Mouse (Mus musculus) CH12.LX (cell line): ENCODE measurements around the gene Azi2. TPM values are rescaled to one million over a fixed set of nuclear protein-coding genes. Genes with fewer than 3 reads are reported as not detected.
A peak's percentile ranks its signal among the peaks of the same experiment; 100 is the strongest.

Experiments
- DNase-seq: peaks from one replicate; pipeline ENCODE4 v3.0.0-alpha.2; 2013; ENCODE audit errors: extremely low read depth
- H3K27ac ChIP-seq: 2 replicates; pipeline ENCODE4 v1.5.1; 2012; ENCODE audit warnings: low read depth, mild to moderate bottlenecking, control low read depth, moderate library complexity; ENCODE audit not compliant: insufficient read depth
- H3K27me3 ChIP-seq: replicated peaks from 2 replicates; pipeline ENCODE3; 2012; ENCODE audit warnings: inconsistent platforms
- H3K36me3 ChIP-seq, 2 experiments: replicated peaks in 1 of 2; 2 replicates each; pipeline versions ENCODE3 to v1.6.1; 2012; ENCODE audit warnings: inconsistent platforms in 1 of 2, low read length in 1 of 2, mild to moderate bottlenecking in 1 of 2, mixed read lengths in 1 of 2, moderate library complexity in 1 of 2; ENCODE audit not compliant: control insufficient read depth in 1 of 2, insufficient read depth in 1 of 2
- H3K4me1 ChIP-seq, 2 experiments: 2 replicates each; pipeline ENCODE4 v1.6.1; 2012; ENCODE audit warnings: inconsistent platforms in 1 of 2, moderate library complexity in 1 of 2; ENCODE audit not compliant: insufficient read depth in 2 of 2, control insufficient read depth in 1 of 2
- H3K4me2 ChIP-seq: 2 replicates; pipeline ENCODE4 v1.6.1; 2012; ENCODE audit warnings: low read depth, mild to moderate bottlenecking, control low read depth; ENCODE audit not compliant: poor library complexity, insufficient read depth, severe bottlenecking
- H3K4me3 ChIP-seq, 3 experiments: fragments of 150-350 bp in 1 of 3; sonication (generic) in 1 of 3; replicated peaks in 1 of 3; 2 replicates each; pipeline versions ENCODE3 to v1.5.1; 2011 to 2012; ENCODE audit warnings: low read depth in 2 of 3, low read length in 2 of 3, mild to moderate bottlenecking in 2 of 3, moderate library complexity in 2 of 3, control low read depth in 1 of 3, improper control_type of control experiment in 1 of 3, inconsistent platforms in 1 of 3, mixed read lengths in 1 of 3; ENCODE audit not compliant: poor library complexity in 1 of 3
- H3K79me2 ChIP-seq: replicated peaks from 2 replicates; pipeline ENCODE4 v1.6.1; 2012; ENCODE audit warnings: mild to moderate bottlenecking, moderate library complexity; ENCODE audit not compliant: control insufficient read depth, poor library complexity, insufficient read depth, severe bottlenecking; ENCODE audit errors: extremely low read depth
- H3K9ac ChIP-seq: 2 replicates; pipeline ENCODE4 v1.6.1; 2012; ENCODE audit warnings: low read depth, mild to moderate bottlenecking, control low read depth, moderate library complexity; ENCODE audit not compliant: insufficient read depth
- H3K9me3 ChIP-seq: replicated peaks from 2 replicates; pipeline ENCODE3; 2012; ENCODE audit warnings: low read length, inconsistent platforms, mixed read lengths
- BHLHE40 ChIP-seq: IDR thresholded peaks from 2 replicates; pipeline ENCODE4 v1.6.1; 2011; ENCODE audit warnings: mild to moderate bottlenecking, low read depth, low read length, improper control_type of control experiment
- CHD1 ChIP-seq: IDR thresholded peaks from 2 replicates; pipeline ENCODE4 v1.6.1; 2012; ENCODE audit warnings: low read depth, low read length, improper control_type of control experiment, inconsistent platforms
- CHD2 ChIP-seq: IDR thresholded peaks from 2 replicates; pipeline ENCODE4 v1.6.1; 2011; ENCODE audit warnings: low read length, improper control_type of control experiment
- CTCF ChIP-seq, 2 experiments: IDR thresholded peaks in 1 of 2; conservative IDR thresholded peaks in 1 of 2; 2 replicates each; pipeline ENCODE4 v1.5.1; 2011 to 2012; ENCODE audit warnings: low read depth in 2 of 2, low read length in 2 of 2, improper control_type of control experiment in 1 of 2, inconsistent platforms in 1 of 2, mild to moderate bottlenecking in 1 of 2, moderate library complexity in 1 of 2
- E2F4 ChIP-seq: IDR thresholded peaks from 2 replicates; pipeline ENCODE4 v1.6.1; 2011; ENCODE audit warnings: low read depth, low read length, improper control_type of control experiment; ENCODE audit not compliant: insufficient replicate concordance
- ELF1 ChIP-seq: IDR thresholded peaks from 2 replicates; pipeline ENCODE4 v1.6.1; 2014; ENCODE audit warnings: low read depth, mild to moderate bottlenecking, inconsistent platforms, low read length, improper control_type of control experiment
- ETS1 ChIP-seq: conservative IDR thresholded peaks from 2 replicates; pipeline ENCODE4 v1.6.1; 2012; ENCODE audit warnings: low read depth, mild to moderate bottlenecking, inconsistent platforms, low read length, improper control_type of control experiment, moderate library complexity
- GABPA ChIP-seq: IDR thresholded peaks from 2 replicates; pipeline ENCODE4 v1.6.1; 2012; ENCODE audit warnings: low read depth, low read length, improper control_type of control experiment, inconsistent platforms; ENCODE audit not compliant: insufficient replicate concordance
- HCFC1 ChIP-seq: IDR thresholded peaks from 2 replicates; pipeline ENCODE4 v1.6.1; 2012; ENCODE audit warnings: low read depth, mild to moderate bottlenecking, inconsistent platforms, low read length, improper control_type of control experiment
- IRF4 ChIP-seq: IDR thresholded peaks from 2 replicates; pipeline ENCODE4 v1.6.1; 2014; ENCODE audit warnings: low read depth, mild to moderate bottlenecking, inconsistent platforms, low read length, improper control_type of control experiment
- JUN ChIP-seq: IDR thresholded peaks from 2 replicates; pipeline ENCODE4 v1.6.1; 2011; ENCODE audit warnings: low read depth, mild to moderate bottlenecking, low read length, improper control_type of control experiment, moderate library complexity; ENCODE audit not compliant: insufficient read depth
- JUND ChIP-seq: conservative IDR thresholded peaks from 2 replicates; pipeline ENCODE4 v1.6.1; 2011; ENCODE audit warnings: low read depth, low read length, improper control_type of control experiment
- MAFK ChIP-seq: IDR thresholded peaks from 2 replicates; pipeline ENCODE4 v1.6.1; 2011; ENCODE audit warnings: low read length, improper control_type of control experiment; ENCODE audit not compliant: insufficient replicate concordance
- MAX ChIP-seq: IDR thresholded peaks from 2 replicates; pipeline ENCODE4 v1.6.1; 2011; ENCODE audit warnings: low read length, improper control_type of control experiment
- MAZ ChIP-seq: IDR thresholded peaks from 2 replicates; pipeline ENCODE4 v1.6.1; 2012; ENCODE audit warnings: low read depth, mild to moderate bottlenecking, inconsistent platforms, low read length, improper control_type of control experiment, moderate library complexity
- MEF2A ChIP-seq: IDR thresholded peaks from 2 replicates; pipeline ENCODE4 v1.6.1; 2014; ENCODE audit warnings: low read depth, mild to moderate bottlenecking, inconsistent platforms, low read length, improper control_type of control experiment, borderline replicate concordance
- MYC ChIP-seq: IDR thresholded peaks from 2 replicates; pipeline ENCODE4 v1.6.1; 2011; ENCODE audit warnings: low read depth, mild to moderate bottlenecking, improper control_type of control experiment, low read length
- NELFE ChIP-seq: IDR thresholded peaks from 2 replicates; pipeline ENCODE4 v1.6.1; 2011; ENCODE audit warnings: low read depth, low read length, improper control_type of control experiment
- NRF1 ChIP-seq: IDR thresholded peaks from 2 replicates; pipeline ENCODE4 v1.6.1; 2014; ENCODE audit warnings: low read depth, mild to moderate bottlenecking, inconsistent platforms, low read length, improper control_type of control experiment, moderate library complexity
- PAX5 ChIP-seq: IDR thresholded peaks from 2 replicates; pipeline ENCODE4 v1.6.1; 2012; ENCODE audit warnings: low read length, inconsistent platforms, mixed read lengths
- POLR2A ChIP-seq: IDR thresholded peaks from 2 replicates; pipeline ENCODE4 v1.6.1; 2011; ENCODE audit warnings: low read depth, mild to moderate bottlenecking, improper control_type of control experiment, low read length
- POLR2AphosphoS2 ChIP-seq: IDR thresholded peaks from 2 replicates; pipeline ENCODE4 v1.6.1; 2011; ENCODE audit warnings: low read depth, low read length, improper control_type of control experiment
- RAD21 ChIP-seq: IDR thresholded peaks from 2 replicates; pipeline ENCODE4 v1.6.1; 2011; ENCODE audit warnings: low read depth, mild to moderate bottlenecking, low read length, improper control_type of control experiment, moderate library complexity
- RCOR1 ChIP-seq: conservative IDR thresholded peaks from 2 replicates; pipeline ENCODE4 v1.6.1; 2012; ENCODE audit warnings: low read depth, mild to moderate bottlenecking, inconsistent platforms, low read length, improper control_type of control experiment
- SMC3 ChIP-seq: IDR thresholded peaks from 2 replicates; pipeline ENCODE4 v1.6.1; 2011; ENCODE audit warnings: low read depth, low read length, improper control_type of control experiment
- USF1 ChIP-seq: IDR thresholded peaks from 2 replicates; pipeline ENCODE4 v1.6.1; 2014; ENCODE audit warnings: low read depth, mild to moderate bottlenecking, inconsistent platforms, low read length, improper control_type of control experiment
- ZC3H11A ChIP-seq: IDR thresholded peaks from 2 replicates; pipeline ENCODE4 v1.6.1; 2012; ENCODE audit warnings: low read depth, mild to moderate bottlenecking, inconsistent platforms, low read length, improper control_type of control experiment
- ZKSCAN1 ChIP-seq: IDR thresholded peaks from 2 replicates; pipeline ENCODE4 v1.6.1; 2012; ENCODE audit warnings: low read depth, inconsistent platforms, low read length, improper control_type of control experiment, borderline replicate concordance
- ZMIZ1 ChIP-seq: IDR thresholded peaks from 2 replicates; pipeline ENCODE4 v1.6.1; 2012; ENCODE audit warnings: low read depth, mild to moderate bottlenecking, inconsistent platforms, low read length, improper control_type of control experiment
- ZNF384 ChIP-seq: IDR thresholded peaks from 2 replicates; pipeline ENCODE4 v1.6.1; 2012; ENCODE audit warnings: low read depth, low read length, improper control_type of control experiment, inconsistent platforms
- dilution Hi-C: fragments of 300-500 bp; cut with MboI; formaldehyde crosslinking; loops from 2 replicates; pipeline ENCODE4 v1.14.3; 2020; ENCODE audit warnings: low sequenced_read_pairs; ENCODE audit not compliant: extremely low pct_unique_long_range_greater_than_20kb, extremely low pct_ligation_motif_present
- in situ Hi-C: fragments of 300-500 bp; cut with MboI; formaldehyde crosslinking; loops from 3 replicates; pipeline ENCODE4 v1.14.3; 2019; ENCODE audit warnings: low sequenced_read_pairs, low pct_ligation_motif_present, low pct_unique_long_range_greater_than_20kb, mixed read lengths
- polyA plus RNA-seq: library from polyadenylated mRNA; unstranded; fragments of >175 nt; gene quantifications from 2 replicates; pipeline ENCODE4 v1.2.1, GENCODE M21; 2012; ENCODE audit warnings: low read depth; ENCODE audit not compliant: insufficient read length
- total RNA-seq, 2 experiments: library from RNA; depleted of rRNA; stranded (reverse); fragments of 300-350 nt in 1 of 2; fragments of >200 nt in 1 of 2; gene quantifications; 2 replicates each; pipeline ENCODE4 v1.2.3; 2012 to 2014

Azi2 gene
- total and polyA plus RNA-seq, 3 experiments, result 25.4 to 52.6 (median 32.6) TPM

GRCm38 (mm10) chr9:118099395-118099794 lies 59.1 kb downstream of the Azi2 start (continued):
- TF ChIP-seq MAFK (no peak), MYC (no peak), RAD21 (peak; percentile 96)

GRCm38 (mm10) chr9:118100484-118100883 lies 60.2 kb downstream of the Azi2 start:
- dilution Hi-C loops, result no loop called here
- peaks cover 5% of the 10 kb centered on the region for H3K9me3 ChIP-seq

GRCm38 (mm10) chr9:118101802-118102201 lies 61.5 kb downstream of the Azi2 start:
- TF ChIP-seq ETS1 (no peak), USF1 (no peak), GABPA (no peak), IRF4 (peak; percentile 21; the same call in 1 of the 2 replicates), MEF2A (no peak), JUND (no peak), ZKSCAN1 (no peak), ELF1 (no peak), CHD1 (no peak), NELFE (no peak), ZC3H11A (no peak), NRF1 (no peak), MAX (no peak), PAX5 (no peak), POLR2A (no peak), CHD2 (peak; percentile 96), SMC3 (no peak), RAD21 (no peak), ZNF384 (no peak), MAFK (peak; percentile 91; the same call in 1 of the 2 replicates), HCFC1 (peak; percentile 28), E2F4 (no peak)
- peaks cover 3 to 4% of the 10 kb centered on the region in 2 experiments for H3K36me3 ChIP-seq
- H3K9me3 ChIP-seq, result peaks cover 5% of the 10 kb centered on the region
- H3K27ac ChIP-seq, result no peak overlapping the region
- peaks cover 3 to 11% of the 10 kb centered on the region in 2 experiments; a peak in 3 of 4 replicates for H3K4me1 ChIP-seq
- no peak overlapping the region for H3K4me2 ChIP-seq
- no peaks in the 10 kb centered on the region for H3K79me2 ChIP-seq
- no peak overlapping the region for H3K4me3 ChIP-seq
- no peaks in the 10 kb centered on the region for H3K27me3 ChIP-seq
- in situ Hi-C loops, result loop anchor here (10.0 kb wide), 1 partner anchor 53 kb away; the partner anchor contains the start of gene Cmc1
- dilution Hi-C loops, result no loop called here
- H3K9ac ChIP-seq, result no peak overlapping the region
- DNase-seq, result peak; percentile 71

More at GRCm38 (mm10) chr9:118100484-118100883, 60.2 kb downstream of the Azi2 start:
- DNase-seq, result no peak
- Histone ChIP-seq H3K27ac (no peak overlapping the region), H3K4me2 (no peak overlapping the region), H3K36me3 (peaks cover 0 to 2% of the 10 kb centered on the region in 2 experiments), H3K9ac (no peak overlapping the region), H3K4me1 (peaks cover 2 to 11% of the 10 kb centered on the region in 2 experiments; a peak in 2 of 4 replicates), H3K79me2 (no peaks in the 10 kb centered on the region), H3K4me3 (no peak overlapping the region), H3K27me3 (no peaks in the 10 kb centered on the region)
- in situ Hi-C loops, result loop anchor here (10.0 kb wide), 1 partner anchor 54 kb away; the partner anchor contains the start of gene Cmc1
- no peak for TF ChIP-seq JUN
- TF ChIP-seq CHD2, result no peak
- no peak for TF ChIP-seq RCOR1
- TF ChIP-seq ZMIZ1, result no peak
- no peak for TF ChIP-seq ZKSCAN1
- TF ChIP-seq BHLHE40, result no peak
- no peak for TF ChIP-seq IRF4
- TF ChIP-seq MAZ, result no peak
- TF ChIP-seq HCFC1, result no peak
- TF ChIP-seq POLR2A, result no peak
- no peak for TF ChIP-seq ELF1
- TF ChIP-seq GABPA, result no peak
- TF ChIP-seq JUND, result no peak
- TF ChIP-seq ETS1, result no peak
- TF ChIP-seq CTCF (conservative IDR thresholded peaks at IDR 0.05 in 1 of 2, IDR thresholded peaks at IDR 0.05 in 1 of 2; ENCODE audit: low read depth in 2 of 2, low read length in 2 of 2), result no peak
- no peak for TF ChIP-seq E2F4
- no peak for TF ChIP-seq SMC3
- TF ChIP-seq CHD1, result no peak
- no peak for TF ChIP-seq POLR2AphosphoS2
- TF ChIP-seq MYC, result no peak
